Mouse (Mus musculus) adrenal gland, postnatal 10 days (tissue): ENCODE measurements around the gene Krt78. TPM values are rescaled to one million over a fixed set of nuclear protein-coding genes. Genes with fewer than 3 reads are reported as not detected.

Source experiments
- total RNA-seq, 2 experiments: library from RNA; stranded (reverse); gene quantifications; 2 replicates each; pipeline ENCODE4 v1.2.3; 2021

The Krt78 gene
- total RNA-seq, 2 experiments from 2014 or later: 0.09 TPM; not detected in 1

Other genes with a start within 250 kb of the Krt78 start
- gene Krt5, start 241.4 kb downstream of the Krt78 start, total RNA-seq: not detected
- gene Krt71, start 211.2 kb downstream of the Krt78 start, total RNA-seq: not detected
- gene Krt72, start 167.8 kb downstream of the Krt78 start, total RNA-seq: not detected
- gene Krt73, start 151.9 kb downstream of the Krt78 start, total RNA-seq: not detected
- not detected for gene Krt2, start 136.1 kb downstream of the Krt78 start, total RNA-seq
- gene Krt1, start 103.5 kb downstream of the Krt78 start, total RNA-seq: under 1 TPM; 0.18 to 0.51 TPM
- not detected for gene Krt77, start 84.6 kb downstream of the Krt78 start, total RNA-seq
- not detected for gene Krt76, start 61.4 kb downstream of the Krt78 start, total RNA-seq
- under 1 TPM in 1 of 2 experiments, not detected in 1; 0.18 TPM for gene Krt4, start 29.6 kb downstream of the Krt78 start, total RNA-seq
- gene Krt79, start 14.0 kb downstream of the Krt78 start, total RNA-seq: 1 to 10 TPM; 3.8 to 5.3 TPM
- gene Krt8, start 50.2 kb upstream of the Krt78 start, total RNA-seq: 10 to 100 TPM; 12.1 to 24.2 TPM
- 10 to 100 TPM; 15.9 to 28.3 TPM for gene Krt18, start 73.9 kb upstream of the Krt78 start, total RNA-seq
- gene Eif4b, start 119.5 kb upstream of the Krt78 start, total RNA-seq: 100 to 1,000 TPM; 248 to 266 TPM
- 10 to 100 TPM; 64.5 to 84.6 TPM for gene Tns2, start 146.1 kb upstream of the Krt78 start, total RNA-seq
- gene Spryd3, start 181.9 kb upstream of the Krt78 start, total RNA-seq: 10 to 100 TPM; 27.4 to 31.5 TPM
- 10 to 100 TPM; 40.3 to 48.1 TPM for gene Igfbp6, start 190.1 kb upstream of the Krt78 start, total RNA-seq
- gene Soat2, start 196.2 kb upstream of the Krt78 start, total RNA-seq: 1 to 10 TPM; 4.9 to 8.1 TPM
- 10 to 100 TPM; 66.7 to 84.9 TPM for gene Zfp740, start 249.0 kb upstream of the Krt78 start, total RNA-seq